Comparison of ENCODE assay signal across 34 mouse cellular contexts in genomic region chr17:48321279-48321678, GRCm38 (mm10). TPM values are rescaled to one million over a fixed set of nuclear protein-coding genes. Genes with fewer than 3 reads are reported as not detected.
"Had no signal": no experiment of that assay in that cellular context is flagged by ENCODE, and none has a peak within 500 bp of the region (broad histone marks: within the 10 kb centered on the region; RNA-seq: fewer than 3 reads in every experiment).

No protein-coding gene starts in this region.

- DNase-seq: gastrocnemius, postnatal 14 days; gastrocnemius, postnatal 36 days; heart, adult 18-20 months; heart, postnatal 10 days; kidney, adult 11 months; kidney, adult 2 months; kidney, adult 9 months; kidney, postnatal 14 days; kidney, postnatal 36 days; layer of hippocampus, adult 9-11 months; layer of hippocampus, postnatal 36 days; left cerebral cortex, postnatal 4 days had no signal

- ATAC-seq: hindbrain, postnatal 0 days; intestine, embryonic 16.5 days had no signal

- H3K4me3 ChIP-seq: heart, embryonic 10.5 days; heart, embryonic 12.5 days; hindbrain, embryonic 13.5 days; hindbrain, embryonic 15.5 days; kidney, embryonic 15.5 days; limb, embryonic 13.5 days; limb, embryonic 15.5 days; liver, embryonic 15.5 days had no signal

- H3K4me2 ChIP-seq: heart, embryonic 12.5 days; hindbrain, embryonic 13.5 days; hindbrain, embryonic 15.5 days; kidney, embryonic 15.5 days; limb, embryonic 13.5 days; limb, embryonic 15.5 days; liver, embryonic 15.5 days had no signal

- H3K9me3 ChIP-seq: heart, embryonic 10.5 days; heart, embryonic 12.5 days; hindbrain, embryonic 13.5 days; hindbrain, embryonic 15.5 days; kidney, embryonic 15.5 days; limb, embryonic 13.5 days; limb, embryonic 15.5 days; liver, embryonic 15.5 days had no signal

- H3K27ac ChIP-seq: heart, embryonic 10.5 days; hindbrain, embryonic 13.5 days; hindbrain, embryonic 15.5 days; hindbrain, postnatal 0 days; kidney, embryonic 15.5 days; kidney, postnatal 0 days; limb, embryonic 13.5 days; limb, embryonic 15.5 days; liver, embryonic 15.5 days had no signal

- H3K27me3 ChIP-seq: heart, embryonic 12.5 days; hindbrain, embryonic 13.5 days; hindbrain, embryonic 15.5 days; kidney, embryonic 15.5 days; limb, embryonic 13.5 days; limb, embryonic 15.5 days; liver, embryonic 15.5 days had no signal

- H3K36me3 ChIP-seq: heart, embryonic 10.5 days; heart, embryonic 12.5 days; hindbrain, embryonic 13.5 days; hindbrain, embryonic 15.5 days; kidney, embryonic 15.5 days; limb, embryonic 13.5 days; limb, embryonic 15.5 days; liver, embryonic 15.5 days had no signal

- H3K4me1 ChIP-seq: heart, embryonic 12.5 days; hindbrain, embryonic 13.5 days; hindbrain, embryonic 15.5 days; kidney, embryonic 15.5 days had no signal

- H3K9ac ChIP-seq: heart, embryonic 12.5 days; hindbrain, embryonic 13.5 days; hindbrain, embryonic 15.5 days; kidney, embryonic 15.5 days; limb, embryonic 13.5 days; limb, embryonic 15.5 days; liver, embryonic 15.5 days had no signal

RNA-seq across cellular contexts. Expression of gene B430306N03Rik, which starts 5.3 kb away (rescaled TPM):
- total RNA-seq: gastrocnemius, adult 8-10 months; layer of hippocampus, postnatal 14 days; left cerebral cortex, postnatal 10 days had no signal
- polyA plus RNA-seq: hindbrain, embryonic 11.5 days; hindbrain, postnatal 0 days had no signal

RNA-seq across cellular contexts. Expression of gene Trem2, which starts 24.9 kb away (rescaled TPM):
- total RNA-seq: hematopoietic stem cell, adult 5-6 weeks had no signal

RNA-seq across cellular contexts. Expression of gene Treml1, which starts 38.4 kb away (rescaled TPM):
- total RNA-seq: gastrocnemius, adult 8-10 months; gastrocnemius, postnatal 14 days; gastrocnemius, postnatal 36 days; layer of hippocampus, postnatal 36 days; left cerebral cortex, postnatal 25 days; left cerebral cortex, postnatal 4 days had no signal
- polyA plus RNA-seq: hindbrain, postnatal 0 days; large intestine, adult 2 months had no signal

RNA-seq across cellular contexts. Expression of gene Treml4, which starts 57.2 kb away (rescaled TPM):
- total RNA-seq: gastrocnemius, adult 18-20 months; gastrocnemius, adult 8-10 months; gastrocnemius, postnatal 14 days; gastrocnemius, postnatal 36 days; hematopoietic stem cell, adult 5-6 weeks; hindbrain, postnatal 0 days; layer of hippocampus, adult 18-20 months; layer of hippocampus, adult 8-10 months; layer of hippocampus, postnatal 14 days; layer of hippocampus, postnatal 36 days; left cerebral cortex, adult 8-10 months; left cerebral cortex, postnatal 10 days; left cerebral cortex, postnatal 25 days had no signal
- polyA plus RNA-seq: hindbrain, embryonic 13.5 days had no signal
